19 mouse cellular contexts compared by ENCODE assay signal in genomic region chr2:78886446-78886845, GRCm38 (mm10).
"Had no signal": no experiment of that assay in that cellular context is flagged by ENCODE, and none has a peak within 500 bp of the region (broad histone marks: within the 10 kb centered on the region; RNA-seq: fewer than 3 reads in every experiment).

No protein-coding gene starts in this region.

- H3K9me3 ChIP-seq: liver, embryonic 13.5 days; midbrain, embryonic 10.5 days; midbrain, embryonic 13.5 days; neural tube, embryonic 13.5 days; neural tube, embryonic 15.5 days; stomach, embryonic 15.5 days had no signal

- ATAC-seq: midbrain, embryonic 13.5 days; midbrain, embryonic 16.5 days had no signal

- H3K4me3 ChIP-seq: liver, embryonic 13.5 days; midbrain, embryonic 10.5 days; midbrain, embryonic 13.5 days; myocyte; neural tube, embryonic 13.5 days; neural tube, embryonic 15.5 days; stomach, embryonic 15.5 days had no signal

- H3K4me2 ChIP-seq: liver, embryonic 13.5 days; lung, embryonic 14.5 days; midbrain, embryonic 13.5 days; neural tube, embryonic 13.5 days; neural tube, embryonic 15.5 days; stomach, embryonic 15.5 days had no signal

- H3K9ac ChIP-seq: liver, embryonic 13.5 days; lung, embryonic 14.5 days; midbrain, embryonic 13.5 days; neural tube, embryonic 13.5 days; neural tube, embryonic 15.5 days; stomach, embryonic 15.5 days had no signal

- H3K27me3 ChIP-seq: liver, embryonic 13.5 days; midbrain, embryonic 13.5 days; neural tube, embryonic 13.5 days; neural tube, embryonic 15.5 days; stomach, embryonic 15.5 days had no signal

- DNase-seq: liver, embryonic 13.5 days; lung, adult 18-20 months; lung, embryonic 14.5 days; lung, postnatal 10 days; retina, postnatal 1 day; right cerebral cortex, adult 18-20 months; right cerebral cortex, postnatal 25 days; thymus, adult 2 months; thymus, postnatal 25 days; thymus, postnatal 4 days had no signal

- H3K36me3 ChIP-seq: liver, embryonic 13.5 days; midbrain, embryonic 10.5 days; midbrain, embryonic 13.5 days; neural tube, embryonic 13.5 days; neural tube, embryonic 15.5 days; stomach, embryonic 15.5 days had no signal

- H3K27ac ChIP-seq: liver, embryonic 13.5 days; macrophage; midbrain, embryonic 10.5 days; midbrain, embryonic 13.5 days; neural tube, embryonic 13.5 days; neural tube, embryonic 15.5 days; stomach, embryonic 15.5 days; stomach, postnatal 0 days had no signal

- H3K4me1 ChIP-seq: stomach, embryonic 15.5 days had no signal
